Mouse (Mus musculus) splenic B cell, adult 2 months (primary cell): Measurements from ENCODE around the gene Rgs19.

Experiments used
- DNase-seq: peaks from one replicate; pipeline ENCODE4 v3.0.0-alpha.2; 2011; ENCODE audit warnings: low read depth, low spot score
- H3K27me3 ChIP-seq: 2 replicates; pipeline ENCODE4 v1.6.1; 2012; ENCODE audit warnings: mild to moderate bottlenecking, low read length, moderate library complexity, mixed read lengths; ENCODE audit not compliant: control insufficient read depth, poor library complexity, insufficient read depth, severe bottlenecking
- H3K36me3 ChIP-seq: 2 replicates; pipeline ENCODE4 v1.6.1; 2012; ENCODE audit warnings: mild to moderate bottlenecking, low read length, moderate library complexity, mixed read lengths; ENCODE audit not compliant: control insufficient read depth, poor library complexity, insufficient read depth, severe bottlenecking

Gene Rgs19

DNA sequence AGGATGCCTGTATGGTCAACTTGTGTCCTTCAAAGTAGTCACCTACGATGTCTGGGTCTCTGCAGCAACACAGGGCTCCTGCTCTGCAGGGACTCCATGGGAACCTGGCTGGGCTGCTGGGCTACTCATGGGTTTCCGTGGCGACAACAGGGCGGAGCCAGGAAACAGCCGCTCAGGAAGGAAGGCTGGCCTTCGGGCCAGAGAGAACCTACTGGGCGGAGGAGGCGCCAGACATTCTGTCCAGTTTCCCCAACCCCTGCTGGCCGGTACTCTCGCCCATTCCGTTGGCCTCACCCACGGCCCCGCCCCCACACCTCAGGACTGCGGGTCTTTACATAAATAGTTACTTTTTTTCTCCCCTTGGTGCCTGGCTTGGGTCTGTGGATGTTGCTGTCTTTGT is 18.3 kb downstream of the Rgs19 start:
- H3K27me3 ChIP-seq = no peaks in the 10 kb centered on the region
- no peak for DNase-seq
- no peaks in the 10 kb centered on the region for H3K36me3 ChIP-seq

DNA sequence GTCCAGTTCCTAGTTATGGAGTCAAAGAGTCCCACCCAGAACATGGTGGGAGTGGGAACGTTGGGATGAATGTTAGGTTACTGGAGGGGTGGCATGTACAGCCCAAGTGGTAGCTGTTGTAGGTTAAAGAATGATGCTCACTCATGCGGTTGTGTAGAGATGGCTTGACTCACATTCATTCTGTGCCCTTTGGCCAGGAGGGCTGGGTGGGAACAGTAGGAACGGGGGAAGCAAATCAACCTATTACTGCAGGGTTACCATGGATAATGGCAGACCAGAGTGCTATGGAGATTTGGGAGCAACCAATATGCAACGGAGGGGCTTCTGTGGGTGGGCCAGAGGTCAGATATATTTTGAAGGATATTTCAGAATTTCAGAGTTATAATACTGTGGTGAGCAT is 18.8 kb downstream of the Rgs19 start:
- no peak for DNase-seq
- Histone ChIP-seq H3K27me3 (no peaks in the 10 kb centered on the region), H3K36me3 (no peaks in the 10 kb centered on the region)

GRCm38 (mm10) chr2:181673501-181673900 is 20.3 kb downstream of the Rgs19 start:
- Histone ChIP-seq H3K27me3 (no peaks in the 10 kb centered on the region; the same call in 1 of the 2 replicates), H3K36me3 (no peaks in the 10 kb centered on the region)
- DNase-seq = no peak

- Histone ChIP-seq H3K27me3 (no peaks in the 10 kb centered on the region; the same call in 1 of the 2 replicates), H3K36me3 (no peaks in the 10 kb centered on the region)
- DNase-seq = no peak
These were observed 21.8 kb downstream of the Rgs19 start for GRCm38 (mm10) chr2:181671984-181672383.

DNA sequence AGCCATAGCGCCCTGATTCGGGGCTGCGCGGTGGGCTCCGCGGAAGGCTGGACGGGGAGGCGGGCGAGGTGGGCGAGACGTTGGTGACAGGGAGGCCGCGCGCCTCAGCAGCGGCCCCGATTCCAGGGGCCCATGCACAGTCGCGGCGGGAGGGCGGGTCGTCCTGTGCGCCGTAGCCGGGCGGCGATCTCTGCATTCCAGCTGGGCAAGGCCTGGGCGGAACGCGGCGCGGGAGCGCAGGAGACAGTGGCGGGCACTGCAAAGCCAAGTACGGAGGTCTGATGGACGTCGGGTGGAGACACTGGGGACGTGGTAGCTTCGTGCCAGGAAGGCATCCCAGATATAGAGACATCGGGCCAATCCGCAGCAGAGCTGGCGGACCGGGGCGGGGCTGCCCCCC is 22.5 kb downstream of the Rgs19 start, which contains the start of gene Sox18:
Gene Sox18 (minus strand): TSS at position 315 of the 400 bp plus-strand sequence.
- no peaks in the 10 kb centered on the region; the same call in 1 of the 2 replicates for H3K27me3 ChIP-seq
- no peaks in the 10 kb centered on the region for H3K36me3 ChIP-seq
- DNase-seq = no peak

DNA sequence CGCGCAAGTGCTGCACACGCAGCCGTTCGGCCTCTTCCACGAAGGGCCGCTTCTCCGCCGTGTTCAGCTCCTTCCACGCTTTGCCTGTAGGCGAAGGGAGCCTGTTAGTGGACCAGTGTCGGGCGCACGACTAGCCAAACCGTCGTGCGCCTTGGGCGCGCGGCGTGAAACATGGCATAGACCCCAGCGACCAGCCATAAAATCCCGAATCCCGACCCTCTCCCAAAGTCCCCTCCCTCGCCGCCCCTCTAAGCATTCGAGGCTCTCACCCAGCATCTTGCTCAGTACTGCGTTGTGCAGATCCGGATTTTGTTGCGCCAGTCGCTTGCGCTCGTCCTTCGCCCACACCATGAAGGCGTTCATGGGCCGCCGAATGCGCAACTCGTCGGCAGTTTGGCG is 22.9 kb downstream of the Rgs19 start:
- Histone ChIP-seq H3K27me3 (no peaks in the 10 kb centered on the region; the same call in 1 of the 2 replicates), H3K36me3 (no peaks in the 10 kb centered on the region)
- no peak for DNase-seq

DNA sequence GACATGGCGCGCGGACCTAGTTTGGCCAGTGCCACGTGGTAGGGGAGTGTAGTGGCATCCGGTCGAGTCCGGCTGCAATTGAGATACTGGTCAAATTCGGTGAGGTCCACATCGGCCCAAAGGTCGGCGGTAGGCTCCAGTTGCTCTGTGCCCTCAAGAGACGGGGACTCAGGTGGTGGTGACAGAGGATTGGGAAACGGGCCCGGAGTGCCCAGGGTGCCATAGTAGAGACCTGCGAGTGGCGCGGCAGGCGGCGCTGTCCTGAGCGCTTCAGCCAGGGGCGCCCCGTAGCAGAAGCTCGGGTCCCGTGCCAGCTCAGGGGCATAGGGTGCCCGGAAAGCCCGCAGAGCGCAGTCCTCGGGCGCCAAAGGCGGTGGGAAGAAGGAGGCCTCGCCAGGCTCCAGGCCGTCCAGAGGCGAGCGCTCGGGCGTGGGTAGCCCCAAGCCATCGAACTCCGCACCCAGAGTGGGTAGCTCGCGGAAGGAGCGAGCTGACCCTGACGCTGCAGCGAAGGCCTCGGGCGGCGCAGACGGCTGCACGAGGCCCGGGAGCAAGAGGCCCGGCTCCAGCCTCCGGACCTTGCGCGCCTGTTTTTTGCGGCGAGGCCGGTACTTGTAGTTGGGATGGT is 23.4 kb downstream of the Rgs19 start:
- no peak for DNase-seq
- Histone ChIP-seq H3K27me3 (no peaks in the 10 kb centered on the region; the same call in 1 of the 2 replicates), H3K36me3 (no peaks in the 10 kb centered on the region)

DNA sequence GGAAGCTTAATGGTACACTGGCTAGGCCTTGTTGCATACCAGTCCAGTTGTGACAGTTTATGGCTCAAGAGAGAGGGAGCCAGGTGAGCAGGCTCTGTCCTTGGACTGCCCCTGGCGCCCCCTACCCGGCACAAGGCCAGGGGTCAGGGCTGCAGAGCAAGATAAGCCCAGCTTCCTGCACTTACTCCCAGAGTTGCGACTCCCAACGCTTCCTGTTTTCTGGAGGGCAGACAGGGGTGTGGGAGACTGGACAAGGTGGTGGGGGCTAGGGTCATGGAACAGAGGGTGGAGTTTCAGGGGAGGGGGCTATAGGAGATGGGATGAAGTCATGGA is 30.5 kb downstream of the Rgs19 start:
- Histone ChIP-seq H3K36me3 (no peaks in the 10 kb centered on the region), H3K27me3 (no peaks in the 10 kb centered on the region)
- DNase-seq = no peak

DNA sequence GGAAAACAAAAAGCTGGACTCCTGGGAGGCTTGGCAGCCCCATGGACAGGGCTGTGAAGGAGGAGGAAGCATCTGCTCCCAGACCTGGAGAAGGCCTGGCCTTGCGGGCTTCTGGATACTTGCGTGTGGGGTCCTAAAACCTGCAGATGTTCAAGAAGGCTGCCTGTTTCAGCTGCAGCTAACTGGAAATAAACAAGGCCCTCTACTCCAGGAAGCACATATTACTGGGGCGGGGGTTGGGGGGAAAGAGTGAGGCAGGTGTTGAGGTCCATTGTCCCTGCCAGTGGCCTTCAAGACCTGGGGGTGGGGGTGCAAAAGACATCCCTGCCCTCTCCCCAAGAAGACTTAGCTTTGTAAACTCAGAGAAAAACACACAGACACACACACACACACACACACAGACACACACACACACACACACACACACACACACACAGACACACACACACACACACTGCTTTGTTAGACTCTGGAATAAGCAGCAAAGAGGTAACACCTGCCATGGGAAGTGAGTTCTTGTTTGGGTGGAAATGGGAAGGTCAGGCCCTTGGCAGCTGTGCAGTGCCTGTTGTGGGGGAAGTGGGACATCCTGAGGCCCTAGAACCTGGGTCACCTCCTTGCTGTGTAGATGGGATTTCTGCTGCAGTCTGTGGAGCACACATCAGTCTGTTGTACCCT is 31.0 kb downstream of the Rgs19 start:
- DNase-seq = no peak
- Histone ChIP-seq H3K27me3 (no peaks in the 10 kb centered on the region), H3K36me3 (no peaks in the 10 kb centered on the region)

DNA sequence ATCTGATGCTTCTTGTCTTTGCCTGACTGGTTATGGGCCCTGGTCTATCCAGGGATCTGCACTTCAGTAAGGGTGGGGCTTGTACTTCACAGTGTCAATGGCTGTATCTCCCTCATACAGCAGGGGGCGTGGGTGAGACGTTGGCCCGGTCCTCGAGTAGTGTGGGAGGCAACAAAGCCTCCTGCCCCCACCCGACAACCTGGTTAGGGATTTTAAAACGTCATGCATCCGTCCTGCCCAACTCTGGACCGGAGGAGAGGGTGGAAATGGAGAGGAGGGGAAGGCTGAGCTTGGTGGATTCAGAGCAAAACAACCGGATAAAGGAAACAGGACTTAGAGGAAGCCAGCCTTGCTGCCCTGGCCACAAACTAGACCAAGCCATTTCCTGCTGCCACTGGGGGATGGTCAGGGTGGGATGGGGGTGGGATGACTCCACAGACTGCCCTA is 34.1 kb downstream of the Rgs19 start:
- Histone ChIP-seq H3K36me3 (peaks cover 4% of the 10 kb centered on the region), H3K27me3 (no peaks in the 10 kb centered on the region)
- peak; percentile 85 for DNase-seq

DNA sequence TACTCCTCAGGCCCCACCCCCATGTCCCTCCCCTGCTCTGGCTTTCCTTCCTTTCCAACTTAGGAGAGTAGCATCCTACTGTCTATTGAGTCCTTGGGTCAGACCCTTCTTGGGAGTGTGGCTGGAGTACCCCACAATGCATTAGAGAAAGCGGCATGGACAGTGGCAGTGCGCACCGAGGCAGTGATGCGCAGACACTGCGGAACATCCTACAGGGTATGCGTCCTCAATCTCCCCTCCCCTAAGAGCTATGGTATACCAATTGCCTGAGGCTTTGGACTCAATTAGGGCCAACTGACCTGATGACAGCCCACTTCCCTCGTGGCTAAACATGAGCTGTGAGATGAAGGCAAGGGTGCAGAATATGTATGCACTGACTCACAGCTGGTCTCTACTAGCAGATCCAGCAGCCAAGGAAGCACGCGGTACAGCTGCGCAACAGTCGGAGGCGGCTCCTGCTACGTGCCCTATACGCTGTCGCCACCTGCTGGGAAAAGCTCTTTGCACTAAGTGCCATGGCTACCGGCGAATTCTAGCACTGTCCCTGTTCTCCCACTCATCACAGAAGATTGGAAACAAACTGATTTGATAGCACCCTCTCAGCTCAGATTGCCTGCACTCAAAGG is 34.7 kb downstream of the Rgs19 start:
- H3K36me3 ChIP-seq = peaks cover 4% of the 10 kb centered on the region
- no peaks in the 10 kb centered on the region for H3K27me3 ChIP-seq
- peak; percentile 39 for DNase-seq

GRCm38 (mm10) chr2:181658528-181658927 is 35.2 kb downstream of the Rgs19 start:
- no peak for DNase-seq
- Histone ChIP-seq H3K36me3 (peaks cover 4% of the 10 kb centered on the region), H3K27me3 (no peaks in the 10 kb centered on the region)

DNA sequence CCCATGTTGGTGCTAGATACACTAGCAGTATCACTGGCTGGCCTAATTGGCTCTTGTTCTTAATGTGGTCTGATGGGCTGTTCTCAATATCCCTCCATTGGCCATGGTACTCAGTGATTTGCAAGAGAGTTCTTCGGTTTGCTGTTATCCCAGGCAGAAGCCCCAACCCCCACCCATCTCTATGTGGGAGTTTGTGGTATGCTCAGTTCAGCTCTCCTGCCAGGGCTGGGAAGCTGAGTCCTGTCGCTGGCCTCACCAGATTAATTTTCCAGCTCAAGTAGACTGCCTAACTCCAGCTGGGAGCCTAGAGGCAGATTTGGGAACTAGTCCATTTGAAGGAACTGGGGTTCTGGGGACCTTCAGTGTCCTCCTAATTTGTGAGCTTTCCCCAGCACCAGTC is 36.3 kb downstream of the Rgs19 start:
- H3K27me3 ChIP-seq = no peaks in the 10 kb centered on the region
- H3K36me3 ChIP-seq = peaks cover 4% of the 10 kb centered on the region
- no peak for DNase-seq

DNA sequence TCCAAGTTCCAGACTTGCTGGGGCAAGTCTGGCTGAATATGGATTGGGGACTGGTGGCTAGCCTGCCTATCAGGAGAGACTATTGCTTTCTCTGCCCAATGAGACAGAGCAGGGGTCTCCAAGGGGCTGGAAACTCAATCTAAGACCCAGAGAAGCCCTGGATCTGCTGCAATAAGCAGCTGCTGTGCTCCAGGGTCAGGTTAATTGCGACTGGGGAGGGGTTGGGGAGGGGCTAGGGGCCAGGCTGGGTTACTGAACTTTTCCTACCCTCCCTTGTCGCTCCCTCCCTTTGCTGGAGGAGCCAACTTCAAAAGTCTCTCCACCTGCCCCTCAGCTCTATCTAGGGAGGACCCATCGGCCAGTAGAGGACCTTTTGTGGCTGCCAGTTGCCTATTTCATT is 37.0 kb downstream of the Rgs19 start, which contains the start of gene Gm29797:
Gene Gm29797 (plus strand): TSS at position 301 of the 400 bp plus-strand sequence.
- peaks cover 4% of the 10 kb centered on the region for H3K36me3 ChIP-seq
- DNase-seq = no peak
- no peaks in the 10 kb centered on the region for H3K27me3 ChIP-seq

GRCm38 (mm10) chr2:181653523-181653922 is 40.3 kb downstream of the Rgs19 start:
- H3K27me3 ChIP-seq = no peaks in the 10 kb centered on the region
- no peak for DNase-seq
- H3K36me3 ChIP-seq = peaks cover 14% of the 10 kb centered on the region
